Mouse (Mus musculus) brain, adult 2 months (tissue): Measurements from ENCODE around the gene Pip4k2c.

Experiments
- DNase-seq: peaks from one replicate; pipeline ENCODE4 v3.0.0; 2011; ENCODE audit warnings: low read depth, low spot score

Pip4k2c gene

GRCm38 (mm10) chr10:127189116-127189650 is 22.2 kb downstream of the Pip4k2c start:
- DNase-seq = peak; percentile 51

- peak; percentile 85 for DNase-seq
These were observed 22.8 kb downstream of the Pip4k2c start for GRCm38 (mm10) chr10:127188465-127189115.

GRCm38 (mm10) chr10:127188079-127188453 is 23.3 kb downstream of the Pip4k2c start:
- DNase-seq = no peak

- DNase-seq = peak; percentile 94
These were observed 23.9 kb downstream of the Pip4k2c start for GRCm38 (mm10) chr10:127187371-127188078.

GRCm38 (mm10) chr10:127186451-127186850 is 24.9 kb downstream of the Pip4k2c start:
- DNase-seq = no peak

GRCm38 (mm10) chr10:127185506-127185905 is 25.9 kb downstream of the Pip4k2c start:
- no peak for DNase-seq

- DNase-seq = peak; percentile 82
These were observed 26.3 kb downstream of the Pip4k2c start for GRCm38 (mm10) chr10:127185101-127185500.

GRCm38 (mm10) chr10:127183759-127184158 is 27.6 kb downstream of the Pip4k2c start:
- no peak for DNase-seq

GRCm38 (mm10) chr10:127182624-127183023 is 28.8 kb downstream of the Pip4k2c start:
- no peak for DNase-seq

GRCm38 (mm10) chr10:127181566-127181965 is 29.8 kb downstream of the Pip4k2c start:
- DNase-seq = no peak

GRCm38 (mm10) chr10:127180695-127181047 is 30.7 kb downstream of the Pip4k2c start:
- no peak for DNase-seq

GRCm38 (mm10) chr10:127179871-127180694 is 31.3 kb downstream of the Pip4k2c start, which contains the start of gene Slc26a10:
Slc26a10 (minus strand) TSS chr10:127180645.
- DNase-seq = peak; percentile 61

GRCm38 (mm10) chr10:127178286-127179027 is 32.9 kb downstream of the Pip4k2c start:
- no peak for DNase-seq

- peak; percentile 91 for DNase-seq
These were observed 33.7 kb downstream of the Pip4k2c start for GRCm38 (mm10) chr10:127177719-127178118.

GRCm38 (mm10) chr10:127177235-127177634 is 34.1 kb downstream of the Pip4k2c start:
- DNase-seq = no peak

GRCm38 (mm10) chr10:127176756-127177155 is 34.6 kb downstream of the Pip4k2c start:
- no peak for DNase-seq

GRCm38 (mm10) chr10:127176228-127176627 is 35.2 kb downstream of the Pip4k2c start:
- no peak for DNase-seq

GRCm38 (mm10) chr10:127174170-127174569 is 37.2 kb downstream of the Pip4k2c start:
- DNase-seq = no peak

- no peak for DNase-seq
These were observed 38.0 kb downstream of the Pip4k2c start for GRCm38 (mm10) chr10:127173148-127174065.

GRCm38 (mm10) chr10:127171631-127172200 is 39.7 kb downstream of the Pip4k2c start:
- no peak for DNase-seq
